Mouse (Mus musculus) ES-E14 (cell line): ENCODE results near the gene Xkr8.

ENCODE experiments used
- HCFC1 ChIP-seq: IDR thresholded peaks from 2 replicates; pipeline ENCODE4 v1.6.1; 2012; ENCODE audit warnings: low read length, inconsistent platforms, borderline replicate concordance; ENCODE audit not compliant: insufficient read depth
- MAFK ChIP-seq: IDR thresholded peaks from 2 replicates; pipeline ENCODE4 v1.6.1; 2014; ENCODE audit warnings: mild to moderate bottlenecking, low read depth, low read length, inconsistent platforms; ENCODE audit not compliant: insufficient read depth
- ZC3H11A ChIP-seq: IDR thresholded peaks from 2 replicates; pipeline ENCODE4 v1.6.1; 2012; ENCODE audit warnings: low read depth, mild to moderate bottlenecking, inconsistent platforms, low read length, borderline replicate concordance
- ZNF384 ChIP-seq: IDR thresholded peaks from 2 replicates; pipeline ENCODE4 v1.6.1; 2012; ENCODE audit warnings: low read depth, low read length, inconsistent platforms

GRCm38 (mm10) chr4:132735389-132735788, 3.0 kb upstream of the Xkr8 start:
- TF ChIP-seq ZC3H11A (no peak), MAFK (peak; percentile 78), HCFC1 (no peak), ZNF384 (no peak)
